Mouse (Mus musculus) erythroblast, embryonic 14.5 days (primary cell): ENCODE results near the gene Cux2. TPM values are rescaled to one million over a fixed set of nuclear protein-coding genes. Genes with fewer than 3 reads are reported as not detected.

Source experiments
- H3K27me3 ChIP-seq: 2 replicates; pipeline ENCODE4 v1.6.1; 2012; ENCODE audit warnings: inconsistent platforms; ENCODE audit not compliant: control insufficient read depth
- H3K36me3 ChIP-seq: 2 replicates; pipeline ENCODE4 v1.6.1; 2012; ENCODE audit warnings: mild to moderate bottlenecking, inconsistent platforms; ENCODE audit not compliant: control insufficient read depth
- H3K4me1 ChIP-seq: 2 replicates; pipeline ENCODE4 v1.6.1; 2012; ENCODE audit warnings: inconsistent platforms; ENCODE audit not compliant: control insufficient read depth
- H3K4me3 ChIP-seq: replicated peaks from 2 replicates; pipeline ENCODE3; 2012; ENCODE audit warnings: moderate library complexity, mild to moderate bottlenecking, inconsistent platforms
- H3K9me3 ChIP-seq: 2 replicates; pipeline ENCODE4 v1.6.1; 2012; ENCODE audit warnings: low read length, inconsistent platforms, mixed read lengths; ENCODE audit not compliant: control insufficient read depth
- GATA1 ChIP-seq: IDR thresholded peaks from 2 replicates; pipeline ENCODE4 v1.6.1; 2012; ENCODE audit warnings: low read length, inconsistent platforms, mixed read lengths
- TAL1 ChIP-seq: IDR thresholded peaks from 3 replicates; pipeline ENCODE4 v1.6.1; 2012; ENCODE audit warnings: low read length, inconsistent platforms, mixed read lengths
- polyA plus RNA-seq: library from polyadenylated mRNA; stranded (reverse); fragments of >175 nt; gene quantifications from 2 replicates; pipeline ENCODE4 v1.2.3, GENCODE M21; 2012

Gene Cux2
- polyA plus RNA-seq, 1 experiment: 0.05 TPM

DNA sequence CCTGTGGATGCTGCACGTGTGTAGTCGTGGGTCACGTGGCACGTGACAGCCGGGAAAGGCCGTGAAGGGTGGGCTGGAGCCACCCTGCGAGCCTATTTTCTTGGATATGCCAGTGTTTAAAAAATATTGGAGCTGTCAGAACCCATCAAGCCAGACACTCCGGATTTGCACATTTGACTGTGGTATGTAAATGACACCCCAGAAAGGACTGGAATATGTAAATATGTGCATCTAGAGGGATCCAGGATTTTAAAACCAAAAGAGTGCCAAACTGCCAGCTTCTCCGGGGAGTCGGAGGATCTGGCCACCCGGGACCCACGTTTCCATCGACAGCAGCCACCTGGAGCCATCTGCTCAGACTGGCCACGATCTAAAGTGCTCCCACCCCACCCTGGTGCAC is 145.1 kb downstream of the Cux2 start:
- H3K4me1 ChIP-seq: no peaks in the 10 kb centered on the region
- H3K36me3 ChIP-seq: no peaks in the 10 kb centered on the region
- no peaks in the 10 kb centered on the region for H3K9me3 ChIP-seq
- TF ChIP-seq GATA1 (no peak), TAL1 (no peak)
- no peak overlapping the region for H3K4me3 ChIP-seq
- no peaks in the 10 kb centered on the region for H3K27me3 ChIP-seq

DNA sequence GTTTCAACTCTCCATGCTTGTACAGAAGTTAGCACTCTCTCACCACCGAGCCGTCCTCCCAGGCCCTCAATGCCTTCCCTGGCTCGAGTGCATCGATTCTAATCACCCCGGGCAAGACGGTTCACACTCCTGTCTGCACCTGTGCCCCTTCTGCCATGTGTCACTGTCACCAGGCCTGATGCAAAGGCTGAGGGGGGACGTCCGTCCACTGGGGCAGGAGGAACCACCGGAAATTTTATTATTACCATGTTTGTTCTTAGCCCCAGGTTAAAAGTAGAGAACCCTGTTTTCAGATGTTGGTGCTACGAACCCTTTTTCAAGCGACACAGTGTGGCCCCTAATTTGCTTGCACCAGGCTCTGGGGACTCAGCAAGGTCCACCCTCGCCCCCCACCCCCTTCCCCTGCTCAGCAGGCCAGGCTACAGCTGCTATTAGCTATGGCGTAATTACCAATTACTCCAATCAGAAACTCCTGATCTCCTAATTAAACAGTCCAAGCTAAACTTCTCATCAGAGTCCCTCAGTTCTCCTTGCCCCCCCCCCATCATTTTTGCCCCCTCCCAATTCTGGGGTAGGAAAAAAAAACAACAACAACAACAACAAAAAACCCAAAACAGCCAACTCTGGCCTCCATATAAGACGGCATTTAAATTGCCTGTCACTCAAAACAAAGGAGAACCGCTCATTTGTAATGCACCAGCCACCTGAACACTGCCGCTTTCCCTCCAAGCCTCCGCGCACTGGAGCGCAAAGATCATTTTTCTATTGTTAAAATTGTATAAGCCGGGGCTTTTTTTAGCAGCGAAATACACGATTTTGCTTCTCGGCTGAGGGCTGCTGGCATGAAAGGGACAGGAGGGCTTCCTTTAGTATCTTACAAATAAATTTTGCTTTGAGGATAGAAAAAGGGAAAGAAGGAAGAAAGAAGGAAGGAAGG is 146.8 kb downstream of the Cux2 start:
- H3K9me3 ChIP-seq: no peaks in the 10 kb centered on the region
- H3K27me3 ChIP-seq: no peaks in the 10 kb centered on the region
- TF ChIP-seq GATA1 (no peak), TAL1 (no peak)
- H3K36me3 ChIP-seq: no peaks in the 10 kb centered on the region
- H3K4me1 ChIP-seq: no peaks in the 10 kb centered on the region
- H3K4me3 ChIP-seq: no peak overlapping the region

DNA sequence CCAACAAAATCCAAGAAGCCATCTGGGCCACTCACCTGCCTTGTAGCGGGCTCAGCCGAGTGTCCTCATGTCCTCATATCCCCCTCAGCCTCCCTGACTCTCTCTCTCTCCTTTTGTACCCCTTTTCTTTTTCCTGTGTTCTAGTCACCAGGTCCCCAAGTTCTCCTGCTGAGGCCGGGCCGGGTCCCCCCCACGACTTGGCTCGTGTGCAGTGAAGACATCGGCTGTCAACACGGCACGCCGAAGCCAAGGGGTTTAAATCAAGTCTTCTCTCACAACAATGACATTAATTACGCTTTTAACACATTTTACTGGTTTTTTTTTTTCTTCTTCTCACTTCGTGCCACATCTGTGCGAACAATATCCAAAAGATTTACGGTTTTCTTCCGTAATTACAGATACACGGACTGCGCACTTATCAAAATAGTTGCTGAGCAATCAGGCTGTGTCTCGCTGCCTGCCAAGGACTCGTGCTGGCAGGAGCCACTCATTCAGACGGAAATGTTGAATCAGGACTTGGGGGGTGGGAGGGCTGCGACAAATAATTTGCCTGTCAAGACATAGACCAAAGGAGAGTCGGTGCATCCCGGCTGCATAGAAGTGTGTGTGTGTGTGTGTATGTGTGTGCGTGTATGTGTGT is 154.7 kb downstream of the Cux2 start:
- Histone ChIP-seq H3K27me3 (no peaks in the 10 kb centered on the region), H3K4me3 (no peak overlapping the region), H3K36me3 (no peaks in the 10 kb centered on the region; the same call in 1 of the 2 replicates), H3K9me3 (no peaks in the 10 kb centered on the region), H3K4me1 (no peaks in the 10 kb centered on the region)
- TF ChIP-seq TAL1 (no peak), GATA1 (no peak)

DNA sequence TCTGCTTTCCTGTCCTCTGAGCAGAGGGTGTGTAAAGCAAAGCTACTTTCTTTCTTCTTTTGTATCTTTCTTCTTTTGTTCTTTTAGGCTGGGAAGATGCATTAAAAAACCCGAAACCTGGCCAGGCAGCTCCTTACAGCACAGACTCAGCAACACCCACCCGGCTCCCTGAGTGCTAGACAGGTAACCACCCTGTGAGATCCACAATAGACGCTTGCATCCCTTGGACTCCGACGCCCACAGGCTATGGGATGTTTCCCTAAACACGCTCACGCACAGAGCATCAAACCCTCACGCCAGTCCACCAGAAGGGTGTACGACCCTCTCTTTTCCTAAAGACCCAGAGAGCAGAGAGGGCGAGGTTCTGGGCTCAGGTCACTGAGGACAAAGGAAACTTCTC is 155.3 kb downstream of the Cux2 start:
- Histone ChIP-seq H3K9me3 (no peaks in the 10 kb centered on the region), H3K4me3 (no peak overlapping the region), H3K4me1 (no peaks in the 10 kb centered on the region), H3K36me3 (no peaks in the 10 kb centered on the region; the same call in 1 of the 2 replicates), H3K27me3 (no peaks in the 10 kb centered on the region)
- TF ChIP-seq TAL1 (no peak), GATA1 (no peak)

DNA sequence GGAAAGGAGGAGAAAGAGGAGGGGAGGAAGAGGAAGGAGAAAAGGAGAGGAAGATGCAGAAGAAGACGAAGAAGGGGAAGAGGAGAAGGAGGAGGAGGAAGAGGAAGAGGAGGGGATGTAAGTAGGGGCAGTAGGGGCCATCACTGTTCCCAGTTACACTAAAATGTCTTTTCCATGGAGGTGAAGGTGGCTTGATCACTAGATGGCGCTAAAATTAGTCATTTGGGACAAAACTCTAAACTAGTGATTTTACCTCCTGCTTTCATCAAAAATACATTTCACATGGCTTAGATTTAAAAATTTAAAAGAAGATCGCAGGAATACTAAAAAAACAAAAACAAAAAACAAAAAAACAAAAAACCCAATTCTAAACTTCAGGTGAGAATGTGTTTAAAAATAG is 156.3 kb downstream of the Cux2 start:
- Histone ChIP-seq H3K36me3 (no peaks in the 10 kb centered on the region; the same call in 1 of the 2 replicates), H3K4me3 (no peak overlapping the region), H3K9me3 (no peaks in the 10 kb centered on the region), H3K27me3 (no peaks in the 10 kb centered on the region), H3K4me1 (no peaks in the 10 kb centered on the region)
- TF ChIP-seq GATA1: no peak
- no peak for TF ChIP-seq TAL1

DNA sequence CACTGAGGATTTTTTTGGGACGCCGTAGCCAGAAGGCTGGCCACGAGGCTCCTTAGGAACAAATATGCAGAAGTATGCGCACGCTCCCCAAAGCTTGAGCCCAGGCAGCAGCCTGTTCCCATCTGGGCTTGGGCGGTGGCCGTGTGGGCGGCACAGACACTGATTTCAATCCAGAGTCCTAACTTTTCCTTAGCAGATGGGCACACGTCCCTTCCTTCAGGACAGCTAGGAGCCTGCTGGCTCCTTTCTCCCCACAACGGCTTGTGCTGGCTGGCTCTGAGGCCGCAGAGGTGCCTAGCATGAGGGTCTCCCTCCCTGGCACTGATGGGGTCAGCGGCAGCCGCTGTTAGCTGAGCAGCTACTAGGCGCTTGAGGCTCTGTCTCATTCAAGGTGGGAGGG is 157.6 kb downstream of the Cux2 start:
- peaks cover 8% of the 10 kb centered on the region for H3K9me3 ChIP-seq
- H3K36me3 ChIP-seq: no peaks in the 10 kb centered on the region; the same call in 1 of the 2 replicates
- TF ChIP-seq TAL1 (no peak), GATA1 (no peak)
- H3K4me3 ChIP-seq: no peak overlapping the region
- no peaks in the 10 kb centered on the region for H3K27me3 ChIP-seq
- no peaks in the 10 kb centered on the region for H3K4me1 ChIP-seq

DNA sequence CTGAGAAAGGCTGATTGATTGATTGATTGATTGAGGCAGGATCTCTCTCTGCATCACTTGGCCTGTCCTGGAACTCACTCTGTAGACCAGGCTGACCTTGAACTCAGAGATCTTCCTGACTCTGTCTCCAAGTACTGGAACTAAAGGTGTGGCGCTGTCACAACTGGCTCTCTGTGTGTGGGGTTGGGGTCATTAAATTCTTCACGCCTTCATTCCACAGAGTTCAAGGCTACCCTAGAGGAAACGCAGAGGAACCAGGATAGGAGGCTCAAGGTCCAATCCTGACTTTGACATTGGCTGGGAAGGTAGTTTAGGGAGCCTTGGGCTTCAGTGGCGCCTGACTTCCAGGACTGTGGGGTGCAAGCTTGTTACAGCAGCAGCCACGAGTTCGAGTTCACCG is 159.0 kb downstream of the Cux2 start:
- no peaks in the 10 kb centered on the region; the same call in 1 of the 2 replicates for H3K36me3 ChIP-seq
- no peak for TF ChIP-seq TAL1
- no peak for TF ChIP-seq GATA1
- no peaks in the 10 kb centered on the region for H3K27me3 ChIP-seq
- H3K4me3 ChIP-seq: no peak overlapping the region
- peaks cover 11% of the 10 kb centered on the region for H3K9me3 ChIP-seq
- no peaks in the 10 kb centered on the region for H3K4me1 ChIP-seq

DNA sequence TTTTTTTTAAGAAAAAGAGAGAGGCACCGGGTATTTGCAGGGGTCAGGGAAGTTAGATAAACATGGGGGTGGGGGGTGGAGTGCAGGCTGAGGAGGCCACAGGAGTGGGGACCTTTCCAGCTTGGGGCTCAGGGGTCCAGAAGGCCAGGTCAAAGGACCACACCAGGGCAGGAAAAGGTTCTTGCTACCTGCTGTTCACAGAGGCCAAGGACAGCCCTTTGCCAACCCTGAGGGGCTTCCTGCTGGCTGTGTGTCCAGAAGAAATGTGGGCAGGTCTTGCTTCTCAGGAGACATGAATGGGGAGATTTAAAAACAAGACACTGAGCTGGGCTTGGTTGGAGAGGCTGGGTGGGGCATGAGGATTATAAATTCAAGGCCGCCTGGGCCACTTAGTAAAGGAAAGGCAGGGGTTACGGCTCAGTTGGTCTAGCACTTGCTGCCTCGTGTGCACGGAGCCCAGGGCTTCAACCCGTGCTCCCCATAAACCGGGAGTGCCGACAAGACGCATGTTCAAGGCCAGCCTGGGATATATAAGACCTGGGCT is 160.0 kb downstream of the Cux2 start:
- H3K4me1 ChIP-seq: no peaks in the 10 kb centered on the region
- no peak overlapping the region for H3K4me3 ChIP-seq
- no peaks in the 10 kb centered on the region for H3K27me3 ChIP-seq
- no peaks in the 10 kb centered on the region; the same call in 1 of the 2 replicates for H3K36me3 ChIP-seq
- H3K9me3 ChIP-seq: peaks cover 11% of the 10 kb centered on the region
- TF ChIP-seq GATA1 (no peak), TAL1 (no peak)

DNA sequence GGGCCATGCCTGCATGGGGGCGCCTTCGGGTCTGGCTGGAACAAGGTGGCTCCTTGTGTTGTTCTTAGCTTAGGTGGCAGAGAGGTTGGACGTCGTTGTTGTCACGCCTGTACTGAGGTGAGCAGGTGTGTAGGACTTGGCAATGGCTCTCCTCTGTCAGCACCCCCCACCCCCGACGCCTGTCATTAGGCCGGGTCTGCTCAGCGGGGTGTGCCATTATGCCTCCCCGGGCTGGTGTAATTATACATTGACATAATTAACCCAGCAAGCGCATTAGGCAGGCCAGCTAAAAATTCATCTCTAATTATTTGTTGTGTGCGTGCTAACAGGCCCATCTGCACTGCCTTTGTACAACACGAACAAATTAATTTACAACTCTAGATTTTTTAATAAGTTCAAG is 160.5 kb downstream of the Cux2 start:
- no peaks in the 10 kb centered on the region for H3K27me3 ChIP-seq
- no peaks in the 10 kb centered on the region; the same call in 1 of the 2 replicates for H3K36me3 ChIP-seq
- no peaks in the 10 kb centered on the region for H3K4me1 ChIP-seq
- peaks cover 11% of the 10 kb centered on the region for H3K9me3 ChIP-seq
- TF ChIP-seq GATA1 (no peak), TAL1 (no peak)
- H3K4me3 ChIP-seq: no peak overlapping the region
